Mouse (Mus musculus) adipocyte (in vitro differentiated cells): ENCODE results near the gene Vars2.

Experiments used
- DNase-seq: peaks from one replicate; pipeline ENCODE4 v3.0.0-alpha.2; 2016; ENCODE audit warnings: low spot score

The Vars2 gene

GRCm38 (mm10) chr17:35692368-35692767, 25.0 kb upstream of the Vars2 start:
- no peak for DNase-seq

GRCm38 (mm10) chr17:35691811-35692210, 24.4 kb upstream of the Vars2 start:
- DNase-seq, result no peak

GRCm38 (mm10) chr17:35689936-35690645, 22.7 kb upstream of the Vars2 start:
- DNase-seq, result no peak

- DNase-seq, result no peak
Observed at GRCm38 (mm10) chr17:35688347-35689175, 21.2 kb upstream of the Vars2 start.

- no peak for DNase-seq
Observed at GRCm38 (mm10) chr17:35685061-35685460, 17.7 kb upstream of the Vars2 start.

GRCm38 (mm10) chr17:35681986-35682385, 14.6 kb upstream of the Vars2 start:
- DNase-seq, result no peak

GRCm38 (mm10) chr17:35680591-35680990, 13.2 kb upstream of the Vars2 start:
- no peak for DNase-seq

- peak; percentile 98 for DNase-seq
Observed at GRCm38 (mm10) chr17:35673416-35674035, 6.1 kb upstream of the Vars2 start, which contains the start of gene Gtf2h4. Gene Gtf2h4 (minus strand): TSS chr17:35673739.

GRCm38 (mm10) chr17:35672527-35672926, 5.1 kb upstream of the Vars2 start:
- DNase-seq, result no peak

- no peak for DNase-seq
Observed at GRCm38 (mm10) chr17:35671846-35672245, 4.5 kb upstream of the Vars2 start.

GRCm38 (mm10) chr17:35669731-35670130, 2.3 kb upstream of the Vars2 start:
- DNase-seq, result no peak

GRCm38 (mm10) chr17:35666851-35667256, 538 bp downstream of the Vars2 start:
- DNase-seq, result no peak

GRCm38 (mm10) chr17:35665957-35666515, 1.4 kb downstream of the Vars2 start:
- peak; percentile 33 for DNase-seq

- DNase-seq, result no peak
Observed at GRCm38 (mm10) chr17:35653086-35653485, 14.3 kb downstream of the Vars2 start.

- DNase-seq, result no peak
Observed at GRCm38 (mm10) chr17:35649429-35649828, 18.0 kb downstream of the Vars2 start.

- DNase-seq, result no peak
Observed at GRCm38 (mm10) chr17:35643609-35644236, 23.7 kb downstream of the Vars2 start, which contains the start of gene Mucl3. Gene Mucl3 (minus strand): TSS chr17:35643695.

GRCm38 (mm10) chr17:35639352-35639751, 28.0 kb downstream of the Vars2 start:
- no peak for DNase-seq

GRCm38 (mm10) chr17:35638475-35639190, 28.8 kb downstream of the Vars2 start:
- DNase-seq, result no peak

GRCm38 (mm10) chr17:35636363-35636762, 31.0 kb downstream of the Vars2 start:
- DNase-seq, result peak; percentile 23

- DNase-seq, result peak; percentile 79
Observed at GRCm38 (mm10) chr17:35635699-35636111, 31.7 kb downstream of the Vars2 start.

GRCm38 (mm10) chr17:35635202-35635601, 32.2 kb downstream of the Vars2 start:
- DNase-seq, result no peak
